Mouse (Mus musculus): ENCODE results near the gene Atrnl1.
"Not testable (repeated sequence)": the region's sequence is repeated elsewhere in the genome, so short reads cannot be mapped to it uniquely, and the experiment has no call there.

Gene Atrnl1

GRCm38 (mm10) chr19:57611291-57612178 is 701 bp downstream of the Atrnl1 start:
- peak; percentile 19 for DNase-seq

- DNase-seq: no peak
These were observed 1.3 kb downstream of the Atrnl1 start for GRCm38 (mm10) chr19:57612179-57612472.

GRCm38 (mm10) chr19:57615972-57616621 is 5.3 kb downstream of the Atrnl1 start:
- DNase-seq: no peak

GRCm38 (mm10) chr19:57619088-57619487 is 8.3 kb downstream of the Atrnl1 start:
- DNase-seq: no peak

GRCm38 (mm10) chr19:57621814-57622213 is 11.0 kb downstream of the Atrnl1 start:
- no peak for DNase-seq

GRCm38 (mm10) chr19:57625738-57626137 is 14.9 kb downstream of the Atrnl1 start:
- DNase-seq: peak; percentile 61

- no peak for DNase-seq
These were observed 16.4 kb downstream of the Atrnl1 start for GRCm38 (mm10) chr19:57627251-57627650.

GRCm38 (mm10) chr19:57642536-57642935 is 31.7 kb downstream of the Atrnl1 start:
- DNase-seq: no peak

GRCm38 (mm10) chr19:57642980-57643379 is 32.1 kb downstream of the Atrnl1 start:
- no peak for DNase-seq

GRCm38 (mm10) chr19:57648202-57648943 is 37.5 kb downstream of the Atrnl1 start:
- DNase-seq: no peak

- no peak for DNase-seq
These were observed 38.1 kb downstream of the Atrnl1 start for GRCm38 (mm10) chr19:57648944-57649271.

- peak; percentile 45 for DNase-seq
These were observed 44.2 kb downstream of the Atrnl1 start for GRCm38 (mm10) chr19:57655083-57655482.

- no peak for DNase-seq
These were observed 44.7 kb downstream of the Atrnl1 start for GRCm38 (mm10) chr19:57655491-57655890.

GRCm38 (mm10) chr19:57657426-57658087 is 46.7 kb downstream of the Atrnl1 start:
- DNase-seq: no peak

GRCm38 (mm10) chr19:57658111-57659091 is 47.6 kb downstream of the Atrnl1 start:
- no peak for DNase-seq

GRCm38 (mm10) chr19:57667011-57667410 is 56.2 kb downstream of the Atrnl1 start:
- DNase-seq: no peak

GRCm38 (mm10) chr19:57667946-57668345 is 57.1 kb downstream of the Atrnl1 start:
- DNase-seq: no peak

- no peak for DNase-seq
These were observed 68.6 kb downstream of the Atrnl1 start for GRCm38 (mm10) chr19:57679455-57679854.

- DNase-seq: peak; percentile 65
These were observed 75.8 kb downstream of the Atrnl1 start for GRCm38 (mm10) chr19:57686596-57686995.

GRCm38 (mm10) chr19:57692566-57692965 is 81.7 kb downstream of the Atrnl1 start:
- DNase-seq: no peak

GRCm38 (mm10) chr19:57696781-57697180 is 85.9 kb downstream of the Atrnl1 start:
- DNase-seq: not testable (repeated sequence)

GRCm38 (mm10) chr19:57713138-57713537 is 102.3 kb downstream of the Atrnl1 start:
- DNase-seq: no peak
